Mouse (Mus musculus): ENCODE results near the gene Cmtm1. TPM values are rescaled to one million over a fixed set of nuclear protein-coding genes. Genes with fewer than 3 reads are reported as not detected.

The Cmtm1 gene
- total and polyA plus RNA-seq, 3 experiments = not detected

DNA sequence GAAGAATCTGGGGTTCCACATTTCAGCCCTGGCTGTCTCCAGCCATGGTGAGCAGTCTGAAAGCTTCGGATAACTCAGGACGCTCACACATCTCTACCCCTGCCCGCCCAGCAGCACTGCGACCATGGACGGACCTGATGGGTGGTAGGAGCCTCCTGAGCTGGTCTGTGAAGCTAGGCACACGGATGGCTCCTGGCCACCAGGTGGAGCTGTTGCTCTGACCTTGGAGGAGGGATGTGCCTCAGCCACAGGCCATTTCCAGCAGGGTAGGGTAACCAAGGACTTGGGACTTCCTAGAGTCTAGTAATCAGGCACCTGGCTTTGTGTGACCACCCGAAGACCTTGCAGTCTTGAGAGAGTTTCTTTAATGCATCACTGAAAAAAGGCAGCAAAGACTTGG lies 34.0 kb upstream of the Cmtm1 start:
- in situ Hi-C loops (cut with MboI; ENCODE audit: low pct_ligation_motif_present, low pct_unique_long_range_greater_than_20kb, low sequenced_read_pairs) (loop anchor here (5.0 kb wide), 1 partner anchor 63 kb away; no protein-coding TSS in a partner anchor), dilution Hi-C loops (cut with MboI; ENCODE audit: extremely low pct_ligation_motif_present, extremely low pct_unique_long_range_greater_than_20kb, low sequenced_read_pairs) (no loop called here)
- no peaks in the 10 kb centered on the region for H3K27me3 ChIP-seq (replicated peaks)
- no peak overlapping the region for H3K4me3 ChIP-seq (replicated peaks in 1 of 3; ENCODE audit: low read depth in 2 of 3, low read length in 2 of 3, poor library complexity in 1 of 3)
- no peak overlapping the region for H3K9ac ChIP-seq (ENCODE audit: insufficient read depth, low read depth)
- TF ChIP-seq CTCF (conservative IDR thresholded peaks at IDR 0.05 in 1 of 2, IDR thresholded peaks at IDR 0.05 in 1 of 2; ENCODE audit: low read depth in 2 of 2, low read length in 2 of 2) (peak; percentile 63 to 95), RAD21 (IDR thresholded peaks at IDR 0.05; ENCODE audit: low read depth, low read length) (peak; percentile 90), SMC3 (IDR thresholded peaks at IDR 0.05; ENCODE audit: low read depth, low read length) (peak; percentile 96), POLR2AphosphoS2 (IDR thresholded peaks at IDR 0.05; ENCODE audit: low read depth, low read length) (no peak), ZC3H11A (IDR thresholded peaks at IDR 0.05; ENCODE audit: low read depth, low read length) (peak; percentile 45; the same call in 1 of the 2 replicates)
- no peaks in the 10 kb centered on the region for H3K79me2 ChIP-seq (replicated peaks; ENCODE audit: control insufficient read depth, extremely low read depth, insufficient read depth, poor library complexity, severe bottlenecking)
- peaks cover 3 to 30% of the 10 kb centered on the region in 2 experiments; a peak in 2 of 4 replicates for H3K4me1 ChIP-seq (ENCODE audit: control insufficient read depth in 1 of 2, insufficient read depth in 2 of 2)
- H3K4me2 ChIP-seq (ENCODE audit: insufficient read depth, low read depth, poor library complexity, severe bottlenecking) = no peak overlapping the region
- peak; percentile 88 for DNase-seq (ENCODE audit: extremely low read depth)
- H3K27ac ChIP-seq (ENCODE audit: insufficient read depth, low read depth) = no peak overlapping the region
- H3K9me3 ChIP-seq (replicated peaks; ENCODE audit: low read length) = no peaks in the 10 kb centered on the region
- peaks cover 0 to 44% of the 10 kb centered on the region in 2 experiments for H3K36me3 ChIP-seq (replicated peaks in 1 of 2; ENCODE audit: control insufficient read depth in 1 of 2, insufficient read depth in 1 of 2, low read length in 1 of 2)

DNA sequence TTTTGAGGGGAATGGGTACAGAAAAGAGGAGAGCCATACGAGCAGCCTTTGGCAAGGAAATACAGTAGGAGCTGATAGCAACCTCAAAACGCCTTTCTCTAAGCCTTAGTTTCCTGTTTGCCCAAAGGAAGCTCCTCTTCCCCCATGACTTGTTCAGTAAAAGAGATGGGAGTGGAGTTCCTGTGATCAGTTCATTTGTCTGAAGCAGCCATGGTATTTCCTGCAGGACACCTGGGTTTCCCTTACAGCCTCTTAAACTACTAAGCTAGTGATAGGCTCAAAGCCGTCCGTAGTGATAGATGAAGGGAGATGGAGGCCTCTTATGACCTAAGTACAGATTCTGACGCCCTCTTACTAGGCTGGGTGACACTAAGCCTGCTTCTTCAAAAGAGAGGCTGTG lies 32.5 kb upstream of the Cmtm1 start:
- no peak overlapping the region for H3K27ac ChIP-seq (ENCODE audit: insufficient read depth, low read depth)
- dilution Hi-C loops (cut with MboI; ENCODE audit: extremely low pct_ligation_motif_present, extremely low pct_unique_long_range_greater_than_20kb, low sequenced_read_pairs) = no loop called here

DNA sequence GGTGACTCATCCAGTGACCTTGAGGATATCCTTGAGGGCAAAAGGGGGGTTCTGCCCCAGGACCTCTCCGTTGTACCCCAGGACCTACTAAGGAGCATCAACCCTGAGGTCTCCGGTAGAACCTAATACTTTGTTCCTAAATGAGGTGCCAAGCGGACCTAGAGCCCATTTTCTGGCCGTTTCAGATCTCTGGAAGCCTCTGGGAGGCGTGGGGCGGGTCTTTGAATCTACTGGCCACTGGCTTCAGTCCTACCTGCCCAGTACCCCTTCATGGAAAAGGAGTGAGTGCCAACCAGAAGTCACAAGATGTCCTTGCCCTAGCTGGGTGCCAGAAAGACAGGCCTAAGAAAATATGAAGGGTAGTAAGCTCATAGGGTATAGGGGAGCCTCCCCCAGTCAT lies 31.7 kb upstream of the Cmtm1 start:
- no peak overlapping the region for H3K9ac ChIP-seq (ENCODE audit: insufficient read depth, low read depth)
- H3K36me3 ChIP-seq (replicated peaks in 1 of 2; ENCODE audit: control insufficient read depth in 1 of 2, insufficient read depth in 1 of 2, low read length in 1 of 2) = peaks cover 0 to 25% of the 10 kb centered on the region in 2 experiments
- H3K79me2 ChIP-seq (replicated peaks; ENCODE audit: control insufficient read depth, extremely low read depth, insufficient read depth, poor library complexity, severe bottlenecking) = no peaks in the 10 kb centered on the region
- in situ Hi-C loops (cut with MboI; ENCODE audit: low pct_ligation_motif_present, low pct_unique_long_range_greater_than_20kb, low sequenced_read_pairs) = loop anchor here (5.0 kb wide), 1 partner anchor 66 kb away; no protein-coding TSS in a partner anchor
- H3K9me3 ChIP-seq (replicated peaks; ENCODE audit: low read length) = no peaks in the 10 kb centered on the region
- H3K4me2 ChIP-seq (ENCODE audit: insufficient read depth, low read depth, poor library complexity, severe bottlenecking) = no peak overlapping the region
- dilution Hi-C loops (cut with MboI; ENCODE audit: extremely low pct_ligation_motif_present, extremely low pct_unique_long_range_greater_than_20kb, low sequenced_read_pairs) = no loop called here
- no peak for DNase-seq (ENCODE audit: extremely low read depth)
- H3K4me1 ChIP-seq (ENCODE audit: control insufficient read depth in 1 of 2, insufficient read depth in 2 of 2) = peaks cover 3 to 30% of the 10 kb centered on the region in 2 experiments; a peak in 2 of 4 replicates
- H3K27me3 ChIP-seq (replicated peaks) = no peaks in the 10 kb centered on the region
- H3K4me3 ChIP-seq (replicated peaks in 1 of 3; ENCODE audit: low read depth in 2 of 3, low read length in 2 of 3, poor library complexity in 1 of 3) = no peak overlapping the region
- no peak overlapping the region for H3K27ac ChIP-seq (ENCODE audit: insufficient read depth, low read depth)
- TF ChIP-seq ELF1 (IDR thresholded peaks at IDR 0.05; ENCODE audit: low read depth, low read length) (no peak), EP300 (IDR thresholded peaks at IDR 0.05; ENCODE audit: low read length) (no peak), ZMIZ1 (IDR thresholded peaks at IDR 0.05; ENCODE audit: low read depth, low read length) (no peak), USF1 (IDR thresholded peaks at IDR 0.05; ENCODE audit: low read depth, low read length) (no peak), JUND (conservative IDR thresholded peaks at IDR 0.05; ENCODE audit: low read depth, low read length) (no peak), RAD21 (IDR thresholded peaks at IDR 0.05; ENCODE audit: low read depth, low read length) (no peak)

More for the DNA sequence above, 32.5 kb upstream of the Cmtm1 start:
- Histone ChIP-seq H3K36me3 (replicated peaks in 1 of 2; ENCODE audit: control insufficient read depth in 1 of 2, insufficient read depth in 1 of 2, low read length in 1 of 2) (peaks cover 0 to 32% of the 10 kb centered on the region in 2 experiments), H3K9ac (ENCODE audit: insufficient read depth, low read depth) (no peak overlapping the region), H3K27me3 (replicated peaks) (no peaks in the 10 kb centered on the region), H3K4me3 (replicated peaks in 1 of 3; ENCODE audit: low read depth in 2 of 3, low read length in 2 of 3, poor library complexity in 1 of 3) (no peak overlapping the region), H3K9me3 (replicated peaks; ENCODE audit: low read length) (no peaks in the 10 kb centered on the region), H3K4me1 (ENCODE audit: control insufficient read depth in 1 of 2, insufficient read depth in 2 of 2) (peaks cover 3 to 30% of the 10 kb centered on the region in 2 experiments; a peak in 2 of 4 replicates), H3K4me2 (ENCODE audit: insufficient read depth, low read depth, poor library complexity, severe bottlenecking) (no peak overlapping the region), H3K79me2 (replicated peaks; ENCODE audit: control insufficient read depth, extremely low read depth, insufficient read depth, poor library complexity, severe bottlenecking) (no peaks in the 10 kb centered on the region)
- in situ Hi-C loops (cut with MboI; ENCODE audit: low pct_ligation_motif_present, low pct_unique_long_range_greater_than_20kb, low sequenced_read_pairs) = loop anchor here (5.0 kb wide), 1 partner anchor 65 kb away; no protein-coding TSS in a partner anchor
- no peak for TF ChIP-seq NELFE (IDR thresholded peaks at IDR 0.05; ENCODE audit: low read depth, low read length)
- DNase-seq (ENCODE audit: extremely low read depth) = no peak
